Mouse (Mus musculus): Measurements from ENCODE around the gene Trhr2. TPM values are rescaled to one million over a fixed set of nuclear protein-coding genes. Genes with fewer than 3 reads are reported as not detected.

Gene Trhr2
- polyA plus RNA-seq, 1 experiment from 2014 or later: not detected

GRCm38 (mm10) chr8:122371706-122372105, 11.2 kb upstream of the Trhr2 start:
- Histone ChIP-seq H3K27me3 (replicated peaks; ENCODE audit: low read depth, poor library complexity, severe bottlenecking) (peaks cover 14% of the 10 kb centered on the region), H3K9me3 (no peaks in the 10 kb centered on the region), H3K36me3 (replicated peaks) (no peaks in the 10 kb centered on the region), H3K27ac (replicated peaks) (no peak overlapping the region), H3K4me1 (peaks cover 15% of the 10 kb centered on the region), H3K4me3 (no peak overlapping the region)
- 80% methylated on average over 6 of the region's 6 CpGs for WGBS
- no peak for DNase-seq (ENCODE audit: low spot score)

- 13% methylated on average over 9 of the region's 9 CpGs for WGBS
- peak; percentile 77 for DNase-seq (ENCODE audit: low spot score)
- H3K27ac ChIP-seq (replicated peaks): no peak overlapping the region
- no peaks in the 10 kb centered on the region for H3K9me3 ChIP-seq
- H3K27me3 ChIP-seq (replicated peaks; ENCODE audit: low read depth, poor library complexity, severe bottlenecking): peaks cover 14% of the 10 kb centered on the region
- H3K36me3 ChIP-seq (replicated peaks): no peaks in the 10 kb centered on the region
- peaks cover 9% of the 10 kb centered on the region for H3K4me1 ChIP-seq
- no peak overlapping the region for H3K4me3 ChIP-seq
Observed at GRCm38 (mm10) chr8:122369665-122370064, 9.1 kb upstream of the Trhr2 start.

GRCm38 (mm10) chr8:122368494-122368893, 7.9 kb upstream of the Trhr2 start:
- Histone ChIP-seq H3K27me3 (replicated peaks; ENCODE audit: low read depth, poor library complexity, severe bottlenecking) (peaks cover 18% of the 10 kb centered on the region), H3K36me3 (replicated peaks) (no peaks in the 10 kb centered on the region), H3K27ac (replicated peaks) (no peak overlapping the region), H3K4me3 (no peak overlapping the region), H3K9me3 (no peaks in the 10 kb centered on the region), H3K4me1 (peaks cover 9% of the 10 kb centered on the region)
- 81% methylated on average over 10 of the region's 10 CpGs for WGBS
- no peak for DNase-seq (ENCODE audit: low spot score)

- Histone ChIP-seq H3K27me3 (replicated peaks; ENCODE audit: low read depth, poor library complexity, severe bottlenecking) (peaks cover 33% of the 10 kb centered on the region), H3K4me1 (peaks cover 11% of the 10 kb centered on the region), H3K9me3 (no peaks in the 10 kb centered on the region), H3K4me3 (no peak overlapping the region), H3K27ac (replicated peaks) (0 out of 2 replicates have a peak overlapping the region, but pooled peaks have one; percentile 35), H3K36me3 (replicated peaks) (no peaks in the 10 kb centered on the region)
- no peak for DNase-seq (ENCODE audit: low spot score)
- 29% methylated on average over 8 of the region's 8 CpGs for WGBS
Observed at GRCm38 (mm10) chr8:122362967-122363366, 2.4 kb upstream of the Trhr2 start.

DNA sequence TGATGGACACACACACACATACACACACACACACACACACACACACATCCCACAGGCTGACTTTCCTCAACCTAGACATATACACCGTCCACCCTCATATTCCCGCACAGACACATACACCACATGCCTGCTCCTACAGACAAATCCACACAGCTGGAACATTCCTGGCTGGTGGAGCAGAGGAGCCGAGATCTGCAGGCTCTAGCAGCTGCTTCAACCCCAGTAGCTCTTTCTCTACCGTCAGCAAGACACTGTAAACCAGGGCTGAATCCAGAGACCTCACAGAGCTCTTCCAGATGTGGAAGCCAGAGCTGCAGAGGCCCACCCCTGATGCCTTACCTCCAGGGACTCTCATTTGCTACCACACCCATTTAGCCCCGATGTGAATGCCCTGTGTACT, 1.7 kb upstream of the Trhr2 start:
- H3K27me3 ChIP-seq (replicated peaks; ENCODE audit: low read depth, poor library complexity, severe bottlenecking): peaks cover 39% of the 10 kb centered on the region
- H3K27ac ChIP-seq (replicated peaks): no peak overlapping the region
- no peaks in the 10 kb centered on the region for H3K36me3 ChIP-seq (replicated peaks)
- H3K9me3 ChIP-seq: no peaks in the 10 kb centered on the region
- WGBS: 48% methylated on average over 5 of the region's 5 CpGs
- peaks cover 11% of the 10 kb centered on the region for H3K4me1 ChIP-seq
- no peak overlapping the region for H3K4me3 ChIP-seq
- no peak for DNase-seq (ENCODE audit: low spot score)

GRCm38 (mm10) chr8:122359111-122359775, 1.3 kb downstream of the Trhr2 start:
- 83% methylated on average over 15 of the region's 15 CpGs for WGBS
- peaks cover 47% of the 10 kb centered on the region for H3K27me3 ChIP-seq (replicated peaks; ENCODE audit: low read depth, poor library complexity, severe bottlenecking)
- no peaks in the 10 kb centered on the region for H3K36me3 ChIP-seq (replicated peaks)
- H3K4me1 ChIP-seq: peaks cover 25% of the 10 kb centered on the region
- H3K4me3 ChIP-seq: no peak overlapping the region
- no peak overlapping the region for H3K27ac ChIP-seq (replicated peaks)
- no peak for DNase-seq (ENCODE audit: low spot score)
- no peaks in the 10 kb centered on the region for H3K9me3 ChIP-seq

DNA sequence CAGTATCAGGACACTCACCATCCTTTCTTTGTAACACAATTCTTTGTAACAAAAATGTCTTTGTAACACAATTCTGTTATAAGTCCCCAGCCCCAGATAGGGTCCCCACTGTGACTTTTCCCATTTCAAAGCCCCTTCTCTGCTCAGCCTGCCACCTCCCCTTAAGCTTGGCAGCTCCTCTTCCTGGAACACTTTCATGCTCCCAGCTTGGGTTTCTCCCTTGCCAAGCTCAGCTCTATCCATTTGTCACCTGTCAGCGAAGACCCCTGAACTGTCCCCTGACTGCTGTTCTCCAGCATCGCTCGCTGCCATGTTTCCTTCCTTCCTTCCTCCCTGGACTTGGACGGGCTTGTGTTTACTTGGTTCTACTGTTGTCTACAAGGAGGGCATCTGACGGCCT, 2.9 kb downstream of the Trhr2 start:
- Histone ChIP-seq H3K27ac (replicated peaks) (no peak overlapping the region), H3K27me3 (replicated peaks; ENCODE audit: low read depth, poor library complexity, severe bottlenecking) (peaks cover 41% of the 10 kb centered on the region), H3K4me1 (peaks cover 19% of the 10 kb centered on the region), H3K36me3 (replicated peaks) (no peaks in the 10 kb centered on the region), H3K9me3 (no peaks in the 10 kb centered on the region), H3K4me3 (no peak overlapping the region)
- 85% methylated on average over 5 of the region's 5 CpGs for WGBS
- DNase-seq (ENCODE audit: low spot score): no peak

GRCm38 (mm10) chr8:122357202-122357601, 3.3 kb downstream of the Trhr2 start:
- Histone ChIP-seq H3K4me3 (no peak overlapping the region), H3K27me3 (replicated peaks; ENCODE audit: low read depth, poor library complexity, severe bottlenecking) (peaks cover 37% of the 10 kb centered on the region), H3K4me1 (peaks cover 15% of the 10 kb centered on the region), H3K27ac (replicated peaks) (no peak overlapping the region), H3K36me3 (replicated peaks) (no peaks in the 10 kb centered on the region), H3K9me3 (no peaks in the 10 kb centered on the region)
- no peak for DNase-seq (ENCODE audit: low spot score)
- WGBS: 68% methylated on average over 11 of the region's 11 CpGs

DNA sequence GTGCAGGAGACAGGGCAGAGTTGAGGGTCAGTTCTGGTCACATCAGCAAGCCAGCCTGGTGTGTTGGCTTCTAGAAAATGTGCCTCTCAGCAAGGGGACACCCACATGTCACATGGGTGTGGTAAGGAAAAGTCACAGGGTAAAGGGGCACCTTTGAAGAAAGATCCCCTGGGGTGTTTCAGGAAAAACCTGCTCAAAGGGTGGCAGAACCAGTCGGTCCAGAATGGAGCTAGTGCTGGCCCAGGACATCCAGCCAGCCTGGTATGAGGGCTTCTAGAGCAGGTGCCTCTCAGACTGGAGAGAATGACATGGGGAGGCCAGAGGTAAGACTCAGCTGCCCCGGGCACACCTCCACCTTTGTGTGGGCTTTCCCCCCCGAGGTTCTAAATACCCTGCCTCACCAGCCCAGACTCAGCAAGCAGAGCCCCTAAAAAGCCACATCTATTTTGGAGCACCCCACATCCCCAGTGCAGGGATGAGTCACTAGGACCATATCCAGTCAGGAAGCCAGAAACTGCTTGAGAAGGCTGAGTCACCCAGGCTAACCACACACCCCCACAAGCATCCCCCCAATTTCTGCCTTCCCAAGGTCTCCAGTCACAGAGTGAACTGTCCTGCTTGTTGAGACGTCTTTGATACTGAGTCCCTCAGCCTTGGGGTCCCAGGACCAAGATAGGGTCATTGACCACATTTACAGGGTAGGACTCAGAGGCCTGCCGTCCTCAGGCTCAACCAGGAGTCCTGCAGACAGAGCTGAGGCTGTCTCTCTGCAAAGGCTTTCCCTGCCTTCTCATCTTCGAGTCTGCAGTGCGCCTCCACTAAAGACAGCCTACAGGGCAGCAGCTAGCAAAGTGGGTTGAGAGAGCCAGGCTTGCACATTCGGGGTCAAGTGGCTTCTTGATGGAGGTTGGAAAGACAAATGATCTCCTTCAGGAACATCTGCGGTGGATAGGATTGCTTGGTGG, 4.6 kb downstream of the Trhr2 start:
- no peak for DNase-seq (ENCODE audit: low spot score)
- H3K4me3 ChIP-seq: no peak overlapping the region
- H3K9me3 ChIP-seq: no peaks in the 10 kb centered on the region
- peaks cover 15% of the 10 kb centered on the region for H3K4me1 ChIP-seq
- peaks cover 40% of the 10 kb centered on the region for H3K27me3 ChIP-seq (replicated peaks; ENCODE audit: low read depth, poor library complexity, severe bottlenecking)
- WGBS: 69% methylated on average over 9 of the region's 9 CpGs
- H3K36me3 ChIP-seq (replicated peaks): no peaks in the 10 kb centered on the region
- H3K27ac ChIP-seq (replicated peaks): no peak overlapping the region

- Histone ChIP-seq H3K9me3 (no peaks in the 10 kb centered on the region), H3K36me3 (replicated peaks) (no peaks in the 10 kb centered on the region), H3K4me3 (no peak overlapping the region), H3K27ac (replicated peaks) (no peak overlapping the region), H3K4me1 (peaks cover 28% of the 10 kb centered on the region), H3K27me3 (replicated peaks; ENCODE audit: low read depth, poor library complexity, severe bottlenecking) (peaks cover 55% of the 10 kb centered on the region)
- DNase-seq (ENCODE audit: low spot score): no peak
- WGBS: 91% methylated on average over 8 of the region's 8 CpGs
Observed at GRCm38 (mm10) chr8:122354157-122354556, 6.4 kb downstream of the Trhr2 start.

DNA sequence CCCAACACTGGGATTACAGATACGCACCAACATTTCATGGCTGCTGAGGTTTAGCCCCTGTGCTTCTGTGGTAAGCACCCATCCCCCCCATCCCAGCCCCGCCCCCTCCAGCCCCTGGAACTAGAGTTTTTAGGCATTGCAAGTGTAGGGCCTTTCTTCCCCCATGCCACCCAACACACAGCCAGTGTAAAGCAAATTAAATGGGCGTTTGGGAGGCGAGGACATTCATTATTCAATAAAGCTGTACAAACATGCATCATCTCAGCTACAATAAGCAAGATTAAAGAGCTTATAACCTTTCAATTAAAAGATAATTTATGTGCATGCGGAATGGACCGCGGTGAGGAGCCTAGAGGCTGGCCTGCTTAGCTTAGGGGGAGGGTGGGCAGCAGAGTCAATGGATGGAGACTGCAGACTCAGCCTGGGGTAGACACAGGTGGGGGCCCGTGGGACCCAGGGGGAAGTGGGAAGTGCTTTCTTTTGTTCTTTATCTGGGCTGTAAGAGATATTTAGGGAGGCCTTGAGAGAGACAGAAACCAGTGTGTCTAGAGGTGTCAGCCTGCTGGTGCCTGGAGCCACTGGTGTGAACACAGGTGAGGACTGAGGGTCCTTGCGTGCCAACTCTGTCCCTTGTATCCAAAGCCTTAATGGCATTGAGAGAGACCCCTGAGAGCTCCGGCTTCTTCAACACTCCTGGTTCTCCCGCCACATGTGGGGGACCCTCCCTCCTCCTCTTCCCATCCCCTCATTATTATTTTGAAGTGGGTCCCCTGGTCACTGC, 10.0 kb downstream of the Trhr2 start:
- Histone ChIP-seq H3K4me1 (peaks cover 19% of the 10 kb centered on the region), H3K9me3 (no peaks in the 10 kb centered on the region), H3K27ac (replicated peaks) (no peak overlapping the region), H3K4me3 (no peak overlapping the region), H3K27me3 (replicated peaks; ENCODE audit: low read depth, poor library complexity, severe bottlenecking) (peaks cover 59% of the 10 kb centered on the region), H3K36me3 (replicated peaks) (no peaks in the 10 kb centered on the region)
- no peak for DNase-seq (ENCODE audit: low spot score)
- 33% methylated on average over 11 of the region's 11 CpGs for WGBS
